Mouse (Mus musculus) macrophage (primary cell): Measurements from ENCODE around the gene Cblc. TPM values are rescaled to one million over a fixed set of nuclear protein-coding genes. Genes with fewer than 3 reads are reported as not detected.

ENCODE experiments used
- H3K27ac ChIP-seq: fragments of 350-480 bp; formaldehyde crosslinking; 2 replicates; pipeline ENCODE4 v1.9.0; 2021
- H3K36me3 ChIP-seq: fragments of 350-480 bp; formaldehyde crosslinking; 2 replicates; pipeline ENCODE4 v1.9.0; 2021; ENCODE audit errors: inconsistent target
- H3K4me3 ChIP-seq: fragments of 350-480 bp; formaldehyde crosslinking; 2 replicates; pipeline ENCODE4 v1.9.0; 2021; ENCODE audit errors: inconsistent target
- H3K79me2 ChIP-seq: fragments of 350-480 bp; formaldehyde crosslinking; 2 replicates; pipeline ENCODE4 v1.9.0; 2021; ENCODE audit errors: inconsistent target
- WGBS: methylation state at CpG from one replicate; pipeline ENCODE4 v1.1.7; 2026; ENCODE audit warnings: inconsistent platforms; ENCODE audit not compliant: missing documents; 5-methylcytosine and 5-hydroxymethylcytosine counted together
- polyA plus RNA-seq: library from polyadenylated mRNA; stranded (reverse); fragments of 250-400 nt; gene quantifications from 3 replicates; pipeline ENCODE4 v1.2.4, GENCODE M21; 2018; ENCODE audit warnings: inconsistent platforms

Cblc gene
- polyA plus RNA-seq, 1 experiment from 2014 or later = not detected

GRCm38 (mm10) chr7:19782645-19783044, 14.0 kb downstream of the Cblc start:
- 91% methylated on average over 4 of the region's 4 CpGs for WGBS
- H3K4me3 ChIP-seq = no peak overlapping the region
- H3K36me3 ChIP-seq = no peaks in the 10 kb centered on the region
- no peaks in the 10 kb centered on the region for H3K79me2 ChIP-seq
- no peak overlapping the region for H3K27ac ChIP-seq

GRCm38 (mm10) chr7:19781741-19782140, 14.9 kb downstream of the Cblc start:
- Histone ChIP-seq H3K27ac (no peak overlapping the region), H3K79me2 (no peaks in the 10 kb centered on the region), H3K4me3 (no peak overlapping the region), H3K36me3 (no peaks in the 10 kb centered on the region)
- 88% methylated on average over 7 of the region's 7 CpGs for WGBS

- Histone ChIP-seq H3K79me2 (no peaks in the 10 kb centered on the region), H3K4me3 (no peak overlapping the region), H3K27ac (no peak overlapping the region), H3K36me3 (no peaks in the 10 kb centered on the region)
- WGBS = 79% methylated on average over 4 of the region's 4 CpGs
These were observed 16.7 kb downstream of the Cblc start for GRCm38 (mm10) chr7:19779903-19780302.

GRCm38 (mm10) chr7:19778645-19779044, 18.0 kb downstream of the Cblc start:
- Histone ChIP-seq H3K4me3 (no peak overlapping the region), H3K36me3 (no peaks in the 10 kb centered on the region), H3K79me2 (no peaks in the 10 kb centered on the region), H3K27ac (no peak overlapping the region)
- WGBS = 90% methylated on average over 8 of the region's 8 CpGs

- no peaks in the 10 kb centered on the region for H3K36me3 ChIP-seq
- 82% methylated on average over 11 of the region's 11 CpGs for WGBS
- no peaks in the 10 kb centered on the region for H3K79me2 ChIP-seq
- H3K27ac ChIP-seq = no peak overlapping the region
- no peak overlapping the region for H3K4me3 ChIP-seq
These were observed 19.4 kb downstream of the Cblc start for GRCm38 (mm10) chr7:19777049-19777723.

- no peaks in the 10 kb centered on the region for H3K36me3 ChIP-seq
- 68% methylated on average over 4 of the region's 4 CpGs for WGBS
- H3K79me2 ChIP-seq = no peaks in the 10 kb centered on the region
- H3K27ac ChIP-seq = no peak overlapping the region
- no peak overlapping the region for H3K4me3 ChIP-seq
These were observed 24.9 kb downstream of the Cblc start for GRCm38 (mm10) chr7:19771682-19772081.

- 70% methylated on average over 9 of the region's 9 CpGs for WGBS
- H3K79me2 ChIP-seq = no peaks in the 10 kb centered on the region
- H3K27ac ChIP-seq = no peak within 1 kb of the TSS
- H3K4me3 ChIP-seq = no peak within 1 kb of the TSS
- no peaks in the 10 kb centered on the region for H3K36me3 ChIP-seq
These were observed 25.6 kb downstream of the Cblc start, which contains the start of gene Bcam for GRCm38 (mm10) chr7:19770984-19771391. Gene Bcam (minus strand): TSS chr7:19771016.

- Histone ChIP-seq H3K27ac (no peak overlapping the region), H3K4me3 (no peak overlapping the region), H3K36me3 (no peaks in the 10 kb centered on the region), H3K79me2 (no peaks in the 10 kb centered on the region)
- WGBS = under 1% methylated on average over 28 of the region's 28 CpGs
These were observed 26.2 kb downstream of the Cblc start for GRCm38 (mm10) chr7:19770375-19770754.

GRCm38 (mm10) chr7:19769434-19770374, 26.9 kb downstream of the Cblc start:
- Histone ChIP-seq H3K36me3 (no peaks in the 10 kb centered on the region), H3K4me3 (no peak overlapping the region), H3K79me2 (no peaks in the 10 kb centered on the region), H3K27ac (no peak overlapping the region)
- WGBS = 15% methylated on average over 16 of the region's 16 CpGs

- no peak overlapping the region for H3K4me3 ChIP-seq
- no peak overlapping the region for H3K27ac ChIP-seq
- WGBS = 70% methylated on average over 4 of the region's 4 CpGs
- no peaks in the 10 kb centered on the region for H3K36me3 ChIP-seq
- H3K79me2 ChIP-seq = no peaks in the 10 kb centered on the region
These were observed 27.6 kb downstream of the Cblc start for GRCm38 (mm10) chr7:19769001-19769400.

- no peaks in the 10 kb centered on the region for H3K79me2 ChIP-seq
These were observed 28.4 kb downstream of the Cblc start for GRCm38 (mm10) chr7:19768251-19768650.

GRCm38 (mm10) chr7:19764581-19764980, 32.0 kb downstream of the Cblc start:
- H3K4me3 ChIP-seq = no peak overlapping the region
- 77% methylated on average over 8 of the region's 9 CpGs for WGBS
- no peaks in the 10 kb centered on the region for H3K36me3 ChIP-seq
- no peaks in the 10 kb centered on the region for H3K79me2 ChIP-seq
- no peak overlapping the region for H3K27ac ChIP-seq

More at GRCm38 (mm10) chr7:19768251-19768650, 28.4 kb downstream of the Cblc start:
- WGBS = 94% methylated on average over 12 of the region's 14 CpGs
- H3K4me3 ChIP-seq = no peak overlapping the region
- H3K27ac ChIP-seq = no peak overlapping the region
- H3K36me3 ChIP-seq = no peaks in the 10 kb centered on the region

GRCm38 (mm10) chr7:19763829-19764477, 32.7 kb downstream of the Cblc start:
- no peaks in the 10 kb centered on the region for H3K36me3 ChIP-seq
- H3K27ac ChIP-seq = no peak overlapping the region
- H3K79me2 ChIP-seq = no peaks in the 10 kb centered on the region
- WGBS = 48% methylated on average over 13 of the region's 13 CpGs
- H3K4me3 ChIP-seq = no peak overlapping the region

- H3K36me3 ChIP-seq = no peaks in the 10 kb centered on the region
- no peaks in the 10 kb centered on the region for H3K79me2 ChIP-seq
- H3K27ac ChIP-seq = no peak overlapping the region
- H3K4me3 ChIP-seq = no peak overlapping the region
- WGBS = 96% methylated on average over 11 of the region's 11 CpGs
These were observed 34.3 kb downstream of the Cblc start for GRCm38 (mm10) chr7:19762283-19762682.

GRCm38 (mm10) chr7:19760021-19760420, 36.6 kb downstream of the Cblc start:
- H3K36me3 ChIP-seq = no peaks in the 10 kb centered on the region
- H3K79me2 ChIP-seq = no peaks in the 10 kb centered on the region
- no peak overlapping the region for H3K4me3 ChIP-seq
- 90% methylated on average over 13 of the region's 13 CpGs for WGBS
- H3K27ac ChIP-seq = no peak overlapping the region
